Mouse (Mus musculus): Measurements from ENCODE around the gene Jade1. TPM values are rescaled to one million over a fixed set of nuclear protein-coding genes. Genes with fewer than 3 reads are reported as not detected.
A peak's percentile ranks its signal among the peaks of the same experiment; 100 is the strongest.

The Jade1 gene
- polyA plus RNA-seq, 2 experiments from 2014 or later, result 7.4 to 7.6 TPM

DNA sequence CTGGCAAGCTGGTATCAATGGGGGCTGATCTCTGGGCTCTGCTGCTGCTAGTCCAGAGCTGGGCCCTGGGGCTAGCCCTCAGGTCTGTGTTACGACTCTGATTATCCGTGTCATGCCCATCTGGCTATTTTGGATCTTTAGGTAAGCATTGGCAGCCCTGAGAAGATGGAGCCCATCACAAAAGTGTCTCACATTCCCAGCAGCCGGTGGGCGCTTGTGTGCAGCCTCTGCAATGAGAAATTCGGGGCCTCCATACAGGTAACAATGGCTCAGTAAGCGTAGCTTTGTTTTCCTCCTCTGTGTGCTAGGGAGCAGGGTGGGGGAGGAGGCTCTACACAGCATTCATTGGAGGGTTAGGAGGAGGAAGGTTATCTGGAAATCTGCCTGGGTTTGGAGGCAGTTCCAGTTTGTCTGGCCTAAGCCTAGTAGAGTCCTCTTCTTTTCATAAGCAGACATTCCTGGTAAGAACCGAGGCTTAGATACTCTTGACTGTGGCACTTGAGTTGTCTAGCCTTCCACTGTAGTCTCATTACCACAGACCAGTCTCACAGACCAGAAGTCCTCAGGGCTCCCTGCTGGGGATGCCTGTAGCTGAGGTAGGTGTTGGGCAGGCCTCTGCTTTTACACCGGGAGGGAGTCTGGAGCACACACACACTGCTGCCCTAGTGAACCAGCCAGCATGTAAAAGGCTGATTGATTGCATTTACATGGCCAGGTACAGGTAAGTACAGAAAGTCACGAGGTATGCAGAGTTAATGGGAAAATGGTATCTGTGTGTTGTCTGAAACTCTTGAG lies 45.9 kb downstream of the Jade1 start:
- no peak for ATAC-seq

GRCm38 (mm10) chr3:41602933-41603332 lies 47.4 kb downstream of the Jade1 start:
- ATAC-seq, result no peak

- ATAC-seq, result no peak
Measured at GRCm38 (mm10) chr3:41603470-41604019, 48.0 kb downstream of the Jade1 start.

DNA sequence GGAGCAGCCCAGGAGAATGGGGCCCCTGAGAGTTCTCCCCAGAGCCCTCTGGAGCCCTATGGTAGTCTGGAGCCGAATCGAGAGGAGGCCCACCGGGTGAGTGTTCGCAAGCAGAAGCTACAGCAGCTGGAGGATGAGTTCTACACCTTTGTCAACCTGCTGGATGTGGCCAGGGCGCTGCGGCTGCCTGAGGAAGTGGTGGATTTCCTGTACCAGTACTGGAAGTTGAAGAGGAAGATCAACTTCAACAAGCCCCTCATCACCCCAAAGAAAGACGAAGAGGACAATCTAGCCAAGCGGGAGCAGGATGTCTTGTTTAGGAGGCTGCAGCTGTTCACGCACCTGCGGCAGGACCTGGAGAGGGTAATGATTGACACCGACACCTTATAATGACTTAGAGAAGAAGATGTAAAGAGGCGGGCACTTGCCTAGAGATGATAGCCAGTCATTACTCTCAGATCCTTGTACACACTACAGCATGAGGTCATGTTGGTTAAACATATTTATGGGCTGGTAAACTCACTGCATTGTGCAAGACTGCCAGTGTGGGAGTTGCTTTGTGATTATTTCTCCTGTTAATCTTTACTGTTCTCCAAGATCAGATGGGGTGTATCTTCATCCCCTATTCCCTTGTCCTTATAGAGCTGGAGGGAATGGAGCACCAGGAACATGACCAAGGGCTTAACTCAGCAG lies 49.2 kb downstream of the Jade1 start:
- peak; percentile 42 for ATAC-seq

DNA sequence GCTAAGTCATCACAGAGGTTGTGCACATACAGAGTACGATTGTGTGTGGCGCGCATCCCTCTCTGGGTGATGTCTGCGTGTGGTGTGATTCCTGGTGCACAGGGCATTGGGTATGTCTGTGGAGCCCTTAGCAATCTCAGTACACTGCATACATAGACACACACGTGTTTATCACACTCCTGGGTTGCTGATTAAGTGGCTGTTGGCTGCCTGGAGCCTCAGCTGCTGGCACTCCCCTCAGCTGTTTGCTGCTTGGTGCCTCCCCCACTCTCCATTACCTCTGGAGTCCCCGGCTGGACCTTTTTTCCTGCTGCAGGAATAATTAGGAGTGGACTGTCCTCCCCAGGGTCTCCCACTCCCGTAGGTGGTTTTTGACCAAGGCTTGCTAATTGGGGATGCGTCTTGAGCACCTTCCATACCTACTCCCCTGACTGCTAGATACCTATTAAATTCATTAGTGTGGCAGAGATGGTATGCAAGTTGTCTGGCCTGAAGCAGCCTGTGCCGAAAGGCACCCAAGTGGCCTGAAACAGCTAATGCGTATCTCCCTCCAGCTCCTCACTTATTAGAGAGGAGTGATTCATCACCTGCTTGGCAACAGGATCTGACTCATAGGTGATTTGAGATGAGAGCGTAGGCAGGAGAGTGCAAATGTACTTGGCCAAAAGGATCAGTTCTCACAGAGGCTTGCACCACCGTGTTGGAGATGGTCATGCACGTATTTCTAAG lies 50.2 kb downstream of the Jade1 start:
- ATAC-seq, result no peak

- ATAC-seq, result no peak
Measured at GRCm38 (mm10) chr3:41606330-41606664, 50.8 kb downstream of the Jade1 start.

DNA sequence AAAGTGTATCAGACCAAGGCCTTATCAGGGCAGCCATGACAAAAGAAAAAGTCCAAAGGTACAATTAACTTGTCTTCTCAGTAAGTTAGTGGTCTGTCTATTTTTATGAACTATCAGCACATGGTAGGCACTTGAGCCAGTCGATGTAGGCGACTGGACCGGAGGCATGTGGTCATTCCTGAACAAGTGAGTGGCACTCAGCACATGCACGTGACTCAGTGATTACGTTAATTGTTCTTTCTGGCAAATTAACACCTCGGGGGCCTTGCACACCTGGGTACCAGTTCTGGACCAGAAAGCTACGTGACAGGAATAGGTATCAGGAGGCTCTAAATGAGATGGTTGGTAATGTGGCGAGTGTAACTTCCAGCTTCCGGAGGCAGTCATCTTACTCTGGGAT lies 51.5 kb downstream of the Jade1 start:
- ATAC-seq, result no peak

DNA sequence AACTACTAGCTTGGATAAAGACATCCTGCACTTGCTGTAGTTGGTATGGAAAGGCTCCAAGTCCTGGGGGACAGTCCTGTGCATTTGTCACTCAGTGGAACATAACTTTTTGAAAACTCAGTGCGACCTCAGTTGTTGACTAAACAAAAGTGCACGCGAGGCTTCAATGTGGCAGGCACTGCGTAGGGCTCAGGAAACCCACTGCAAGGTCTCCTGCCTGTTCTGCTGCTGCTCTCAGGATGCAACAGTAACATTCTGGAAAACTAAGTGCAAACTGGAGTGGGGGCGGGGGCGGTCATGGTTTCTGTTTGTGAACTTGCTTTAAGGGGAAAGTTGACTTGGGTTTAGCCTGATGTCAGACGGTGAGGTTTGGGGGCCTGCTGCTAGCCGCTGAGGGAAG lies 51.9 kb downstream of the Jade1 start:
- no peak for ATAC-seq

GRCm38 (mm10) chr3:41609071-41609470 lies 53.5 kb downstream of the Jade1 start:
- ATAC-seq, result no peak

GRCm38 (mm10) chr3:41612211-41612610 lies 56.7 kb downstream of the Jade1 start:
- ATAC-seq, result no peak

DNA sequence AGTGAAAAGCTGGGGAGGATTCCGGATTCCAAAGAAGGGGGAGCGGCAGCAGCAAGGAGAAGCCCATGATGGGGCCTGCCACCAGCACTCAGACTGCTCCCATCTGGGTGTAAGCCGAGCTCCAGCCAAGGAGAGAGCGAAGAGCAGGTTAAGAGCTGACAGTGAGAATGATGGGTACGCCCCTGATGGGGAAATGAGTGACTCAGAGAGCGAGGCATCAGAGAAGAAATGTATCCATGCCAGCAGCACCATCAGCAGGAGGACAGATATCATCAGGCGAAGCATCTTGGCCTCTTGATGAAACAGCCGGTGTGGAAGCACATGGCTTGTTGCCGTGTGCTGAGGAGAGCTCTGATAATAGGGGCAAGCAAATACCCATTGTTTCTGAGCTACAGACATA lies 58.2 kb downstream of the Jade1 start:
- ATAC-seq, result no peak

DNA sequence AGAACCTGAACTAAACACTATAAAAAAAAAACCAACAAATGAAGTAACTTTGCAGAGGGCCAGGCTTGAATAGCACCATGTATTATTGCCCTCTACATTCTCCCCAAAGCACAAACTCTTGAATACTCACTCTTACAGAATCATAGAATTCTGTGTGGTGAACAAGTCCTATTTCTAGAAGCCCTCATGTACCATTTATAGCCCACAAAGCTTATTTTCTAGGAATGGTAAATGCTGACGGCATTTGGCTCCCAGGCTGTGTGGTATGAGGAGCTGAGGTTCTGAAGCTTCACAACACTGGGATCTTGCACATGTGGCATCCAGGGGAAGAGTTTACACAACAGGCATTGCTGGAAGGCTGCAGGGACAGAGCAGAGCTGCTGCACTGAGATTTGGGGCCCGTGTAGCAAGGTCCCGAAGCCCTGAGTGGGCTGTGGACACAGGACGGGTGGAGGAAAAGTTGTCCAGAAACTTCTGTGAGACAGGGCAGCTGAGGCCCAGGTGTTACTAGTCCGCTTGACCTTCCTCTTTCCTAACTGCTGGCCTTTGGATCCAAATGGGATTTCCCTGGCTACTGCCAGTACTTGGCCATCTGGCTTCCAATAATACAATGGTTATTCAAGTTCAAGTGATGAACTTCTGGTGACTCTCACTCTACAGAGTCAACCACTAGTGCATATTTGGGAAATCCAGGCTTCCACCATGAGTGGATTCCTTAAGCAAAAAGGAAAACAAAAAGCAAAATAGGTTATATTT lies 58.9 kb downstream of the Jade1 start:
- no peak for ATAC-seq

DNA sequence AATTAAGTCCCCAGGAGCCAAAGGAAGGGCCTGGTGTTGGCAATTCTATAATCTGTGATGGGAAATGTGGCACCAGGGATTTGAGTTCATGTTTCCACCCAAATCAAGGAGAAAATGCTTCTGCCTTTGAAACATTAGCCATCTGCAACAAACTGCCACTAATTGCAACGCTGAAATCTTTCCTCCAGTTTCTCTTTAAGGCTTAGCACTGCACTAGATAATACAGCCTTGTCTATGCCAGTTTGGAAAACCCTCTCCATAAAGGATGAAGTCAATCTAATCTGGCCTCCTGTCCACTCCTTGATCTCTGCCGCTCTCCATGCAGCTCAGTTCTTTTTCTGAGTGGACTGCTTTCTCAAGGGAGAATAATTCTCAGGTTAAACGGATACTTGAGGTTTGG lies 62.5 kb downstream of the Jade1 start:
- no peak for ATAC-seq

DNA sequence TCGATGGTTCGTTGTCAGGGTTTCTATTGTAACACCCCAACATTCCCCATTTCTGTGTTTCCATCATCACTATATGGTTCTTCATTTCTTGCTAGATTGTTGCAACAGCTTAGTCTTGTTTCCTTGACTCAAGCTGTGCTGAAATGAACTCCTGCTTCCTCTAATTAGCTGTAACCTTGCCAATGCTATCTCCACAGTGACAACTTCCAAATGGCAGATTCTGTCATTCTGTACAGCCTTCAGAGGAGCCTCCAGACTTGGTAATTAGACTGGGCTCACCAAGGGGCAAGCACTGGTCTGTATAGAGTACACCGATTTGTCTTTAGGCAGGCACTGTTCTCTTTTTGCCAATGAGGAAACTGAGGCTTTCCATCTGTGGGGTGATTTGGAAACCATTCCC lies 63.0 kb downstream of the Jade1 start:
- ATAC-seq, result no peak

DNA sequence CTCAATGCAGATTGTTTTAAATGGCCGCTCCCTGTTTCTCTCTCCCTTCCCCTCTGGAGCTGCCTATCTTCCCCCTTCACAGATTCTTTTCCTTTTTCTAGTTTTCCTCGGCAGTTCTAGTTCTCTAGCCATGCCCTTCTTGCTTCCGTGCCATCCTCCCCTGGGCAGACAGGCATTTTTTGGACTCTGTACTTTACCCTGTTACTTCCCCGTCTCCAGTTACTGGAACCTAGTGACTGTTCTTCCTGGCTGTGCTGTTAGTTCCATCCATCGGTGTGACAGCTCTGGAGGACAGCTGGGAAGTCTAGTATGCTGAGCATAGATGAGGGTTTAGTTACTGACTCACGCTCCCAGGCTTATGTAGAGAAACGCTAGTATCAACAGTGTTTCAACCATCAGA lies 65.4 kb downstream of the Jade1 start:
- ATAC-seq, result no peak

GRCm38 (mm10) chr3:41655642-41656041 lies 100.1 kb downstream of the Jade1 start:
- no peak for ATAC-seq

Other genes with a start within 250 kb of the Jade1 start
- gene Sclt1, start 186.8 kb downstream of the Jade1 start, polyA plus RNA-seq (2017; shearing (Covaris generic)), result 1 to 10 TPM; 2.7 to 3.1 TPM
- 10 to 100 TPM; 13.3 to 23.1 TPM for gene D3Ertd751e, start 186.9 kb downstream of the Jade1 start, polyA plus RNA-seq (2017; shearing (Covaris generic))

Measured in activated CD4-positive, CD25-positive, alpha-beta regulatory T cell, adult 4 months (primary cell).